Mouse (Mus musculus) brown adipose tissue, adult 24 weeks (tissue): ENCODE measurements around the gene Chchd6. TPM values are rescaled to one million over a fixed set of nuclear protein-coding genes. Genes with fewer than 3 reads are reported as not detected.

Experiments used
- H3K27ac ChIP-seq: fragments of 200-500 bp; replicated peaks from 2 replicates; pipeline ENCODE4 v1.5.1; 2012; ENCODE audit warnings: low read depth, mild to moderate bottlenecking, low read length
- H3K4me1 ChIP-seq: fragments of 200-500 bp; 2 replicates; pipeline ENCODE4 v1.6.1; 2012; ENCODE audit warnings: low read length, mixed read lengths; ENCODE audit not compliant: control insufficient read depth, insufficient read depth, insufficient read length
- H3K4me3 ChIP-seq: fragments of 200-500 bp; 2 replicates; pipeline ENCODE4 v1.5.1; 2012; ENCODE audit warnings: low read depth, mild to moderate bottlenecking, low read length, moderate library complexity; ENCODE audit not compliant: insufficient read depth
- polyA plus RNA-seq: library from polyadenylated mRNA; stranded (reverse); fragments of >200 nt; gene quantifications from 2 replicates; pipeline ENCODE4 v1.2.4, GENCODE M21; 2012; ENCODE audit not compliant: missing spikeins, insufficient read depth, insufficient read length

Chchd6 gene
- polyA plus RNA-seq, 1 experiment, result 79.4 TPM

DNA sequence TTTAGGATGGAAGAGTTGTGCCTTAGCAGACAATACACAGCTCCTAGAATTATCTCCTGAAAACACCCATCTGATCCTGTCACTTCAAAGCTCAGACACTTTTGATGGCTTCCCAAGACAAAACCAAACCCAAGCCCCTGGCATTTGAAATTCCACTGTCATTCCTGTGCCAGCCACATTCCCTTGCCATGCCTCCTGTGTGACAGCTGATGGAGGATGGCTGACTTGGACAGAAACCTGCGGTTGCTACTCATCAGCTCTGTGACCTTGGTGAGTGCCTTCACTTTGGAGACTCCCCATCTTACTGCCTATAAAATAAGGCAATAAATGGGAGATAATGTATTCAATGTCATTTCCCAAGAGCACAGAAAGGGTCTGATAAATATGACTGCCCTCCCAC is 195.9 kb downstream of the Chchd6 start:
- H3K27ac ChIP-seq, result no peak overlapping the region
- no peak overlapping the region for H3K4me3 ChIP-seq
- H3K4me1 ChIP-seq, result peaks cover 5% of the 10 kb centered on the region

DNA sequence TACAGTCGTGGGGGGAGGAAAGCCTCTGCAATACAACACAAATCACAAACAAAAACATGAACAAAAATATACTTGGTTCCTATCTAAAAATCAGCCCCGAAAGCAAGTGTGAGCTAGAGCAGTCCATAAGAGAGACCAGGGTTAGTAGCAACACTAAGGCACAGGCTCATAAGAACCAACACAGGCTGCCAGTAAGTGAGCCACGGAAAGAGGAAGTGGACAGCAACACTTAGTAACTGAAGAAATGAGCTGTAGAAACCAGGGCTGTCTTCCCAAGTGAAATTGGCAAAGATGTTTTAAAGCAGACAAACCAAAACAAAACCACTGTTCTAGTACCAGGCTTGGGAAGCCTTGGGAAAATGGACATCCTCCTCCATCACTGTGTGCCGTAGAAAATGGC is 197.5 kb downstream of the Chchd6 start:
- no peak overlapping the region for H3K27ac ChIP-seq
- H3K4me3 ChIP-seq, result no peak overlapping the region
- no peaks in the 10 kb centered on the region for H3K4me1 ChIP-seq

DNA sequence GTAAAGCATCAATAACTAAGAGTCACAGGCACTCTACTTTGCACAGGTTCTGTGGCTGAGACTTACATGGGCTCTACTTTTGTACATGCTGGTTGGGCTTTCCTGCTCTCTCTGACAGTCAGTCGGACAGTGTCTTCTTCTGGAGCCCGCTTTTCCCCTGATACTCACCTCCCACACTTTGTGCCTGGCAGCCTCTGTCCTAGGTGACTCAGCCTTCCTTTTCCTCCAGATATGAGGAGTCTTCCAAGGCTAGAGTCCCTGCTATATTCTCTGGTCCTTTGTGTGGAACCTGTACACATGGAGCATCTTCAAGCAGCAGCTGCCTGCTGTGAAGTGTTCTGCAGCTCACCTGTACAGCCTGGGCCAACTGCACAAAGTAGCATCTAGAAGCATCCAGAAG is 201.6 kb downstream of the Chchd6 start:
- Histone ChIP-seq H3K4me1 (no peaks in the 10 kb centered on the region), H3K27ac (no peak overlapping the region), H3K4me3 (no peak overlapping the region)

DNA sequence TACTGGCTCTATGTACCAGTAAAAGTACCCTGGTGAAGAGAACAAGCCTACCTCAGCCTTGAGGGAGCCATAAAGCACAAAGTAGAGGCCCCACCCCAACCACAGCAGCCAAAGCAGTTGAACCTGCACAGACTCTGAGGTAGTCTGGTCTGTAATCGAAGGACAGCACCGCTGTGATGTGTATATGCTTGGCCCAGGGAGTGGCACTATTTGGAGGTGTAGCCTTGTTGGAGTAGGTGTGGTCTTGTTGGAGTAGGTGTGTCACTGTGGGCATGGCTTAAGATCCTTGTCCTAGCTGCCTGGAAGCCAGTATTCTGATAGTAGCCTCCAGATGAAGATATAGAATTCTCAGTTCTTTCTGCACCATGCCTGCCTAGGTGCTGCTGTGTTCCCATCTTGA is 203.2 kb downstream of the Chchd6 start:
- Histone ChIP-seq H3K27ac (no peak overlapping the region), H3K4me3 (no peak overlapping the region), H3K4me1 (peaks cover 5% of the 10 kb centered on the region; the same call in 1 of the 2 replicates)

DNA sequence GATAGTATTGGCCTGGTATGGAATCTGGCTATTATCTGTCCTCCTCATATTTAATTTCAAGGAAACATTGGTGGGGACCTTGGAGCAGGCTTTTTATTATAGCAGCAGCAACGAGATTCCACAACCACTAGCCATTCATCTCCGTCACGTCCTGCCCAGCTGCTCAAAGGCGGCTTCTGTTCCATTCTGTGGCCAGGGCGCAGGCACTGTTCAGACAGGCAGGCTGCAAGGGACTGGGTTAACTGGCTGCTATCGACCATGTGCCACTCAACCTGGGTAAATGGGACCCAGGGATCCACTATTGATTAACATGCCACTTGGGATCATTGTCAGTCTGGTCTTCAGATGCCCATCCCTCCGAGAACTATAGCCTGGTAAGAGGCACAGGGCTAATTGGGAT is 205.7 kb downstream of the Chchd6 start:
- Histone ChIP-seq H3K4me3 (no peak overlapping the region), H3K4me1 (peaks cover 5% of the 10 kb centered on the region; the same call in 1 of the 2 replicates), H3K27ac (no peak overlapping the region)

DNA sequence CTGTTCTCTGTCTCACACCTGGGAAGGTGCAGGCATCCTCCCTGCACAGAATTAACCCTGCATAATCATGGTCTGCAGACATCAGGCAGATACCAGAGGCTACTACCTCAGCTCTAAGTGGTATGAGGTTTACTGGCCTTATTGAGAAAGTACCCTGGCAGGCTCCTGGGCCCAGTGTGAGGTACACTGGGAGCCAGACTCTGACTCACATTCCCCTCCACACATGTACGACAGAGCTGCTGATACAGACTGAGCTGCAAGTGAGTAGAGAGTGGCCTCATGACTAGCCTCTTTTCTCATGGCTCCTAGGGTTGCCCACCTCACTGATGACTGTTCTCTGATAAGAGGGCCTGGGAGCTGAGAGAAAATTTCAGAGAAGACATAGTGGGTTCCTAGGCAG is 208.5 kb downstream of the Chchd6 start:
- H3K27ac ChIP-seq, result no peak overlapping the region
- no peak overlapping the region for H3K4me3 ChIP-seq
- peaks cover 5% of the 10 kb centered on the region; the same call in 1 of the 2 replicates for H3K4me1 ChIP-seq

DNA sequence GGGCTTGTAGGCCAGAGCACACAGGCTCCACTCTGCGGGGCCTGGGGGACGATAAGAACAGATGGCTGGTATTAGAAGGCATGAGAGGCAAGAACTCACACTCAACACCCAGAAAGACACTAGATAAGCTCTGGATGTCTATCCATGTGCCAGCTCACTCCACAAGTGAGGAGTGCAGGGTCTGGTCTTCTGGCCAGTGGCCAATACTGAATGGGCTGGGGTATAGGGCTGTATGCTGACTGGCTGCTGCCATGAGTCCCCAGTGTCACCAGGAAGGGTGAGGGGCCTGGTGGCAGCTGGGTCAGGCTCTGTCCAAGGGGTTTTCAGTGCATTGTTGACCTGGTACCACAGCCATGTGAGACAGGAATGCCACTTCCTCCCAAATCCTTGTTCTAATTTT is 210.8 kb downstream of the Chchd6 start:
- Histone ChIP-seq H3K4me1 (peaks cover 5% of the 10 kb centered on the region; the same call in 1 of the 2 replicates), H3K27ac (no peak overlapping the region), H3K4me3 (no peak overlapping the region)

DNA sequence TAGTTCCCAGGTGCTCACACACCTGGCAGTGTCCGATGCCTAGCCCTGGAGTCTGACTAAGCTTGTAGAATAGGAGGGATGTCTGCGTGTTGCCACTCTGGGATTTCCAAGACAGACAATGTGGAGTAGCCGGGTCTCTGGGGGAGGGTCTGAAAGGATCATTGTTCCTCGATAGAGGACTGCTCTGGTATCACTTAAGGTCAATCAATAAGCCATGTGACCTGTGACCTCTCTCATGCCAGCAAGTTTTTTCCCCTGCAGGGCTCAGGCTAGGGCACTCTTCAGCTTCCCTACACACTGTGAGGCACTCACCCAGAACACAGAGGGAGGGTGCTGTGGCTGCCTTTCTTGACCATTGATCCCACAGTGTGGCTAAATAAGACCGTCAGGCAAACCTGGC is 213.6 kb downstream of the Chchd6 start:
- H3K4me3 ChIP-seq, result no peak overlapping the region
- H3K27ac ChIP-seq, result no peak overlapping the region
- no peaks in the 10 kb centered on the region for H3K4me1 ChIP-seq

DNA sequence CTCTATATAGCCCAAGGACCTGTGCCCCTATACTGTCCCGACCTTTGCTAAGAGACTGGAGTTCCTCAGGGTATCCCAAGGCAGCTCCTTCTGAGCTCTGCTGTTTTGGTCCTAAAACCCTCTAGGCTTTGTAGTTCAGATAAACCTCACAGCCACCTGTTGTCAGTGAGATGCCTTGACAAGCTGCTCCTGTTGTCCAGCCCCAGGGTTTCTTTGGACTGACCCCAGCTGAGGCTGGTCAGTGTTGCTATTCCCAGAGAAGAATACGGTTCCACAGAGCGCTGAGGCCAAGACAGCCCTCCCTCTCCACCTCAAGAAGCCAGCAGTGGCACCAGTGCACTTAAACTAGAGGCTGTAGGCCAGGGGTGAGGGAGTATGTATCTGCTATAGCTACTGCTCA is 214.3 kb downstream of the Chchd6 start:
- Histone ChIP-seq H3K4me3 (no peak overlapping the region), H3K4me1 (no peaks in the 10 kb centered on the region), H3K27ac (no peak overlapping the region)

DNA sequence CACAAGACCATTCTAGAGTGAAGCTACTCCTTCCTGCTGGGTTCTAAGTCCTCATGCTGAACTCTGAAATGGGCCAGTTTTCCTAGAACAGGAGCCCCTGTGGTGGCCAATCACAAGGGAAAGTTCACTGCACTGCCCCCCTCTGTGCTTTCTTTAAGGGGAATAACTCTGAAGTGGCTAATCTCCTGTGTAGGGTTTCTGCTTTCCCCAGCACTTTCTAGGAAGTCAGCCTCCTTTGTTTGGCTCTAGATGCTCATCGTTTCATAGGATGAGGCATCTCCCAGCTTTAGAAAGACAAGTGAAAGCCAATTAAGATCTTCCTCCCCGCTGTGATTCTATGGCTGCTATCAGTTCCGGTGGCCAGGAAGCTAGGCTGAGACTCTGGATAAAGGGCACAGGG is 214.7 kb downstream of the Chchd6 start:
- Histone ChIP-seq H3K4me1 (no peaks in the 10 kb centered on the region), H3K4me3 (no peak overlapping the region), H3K27ac (no peak overlapping the region)

DNA sequence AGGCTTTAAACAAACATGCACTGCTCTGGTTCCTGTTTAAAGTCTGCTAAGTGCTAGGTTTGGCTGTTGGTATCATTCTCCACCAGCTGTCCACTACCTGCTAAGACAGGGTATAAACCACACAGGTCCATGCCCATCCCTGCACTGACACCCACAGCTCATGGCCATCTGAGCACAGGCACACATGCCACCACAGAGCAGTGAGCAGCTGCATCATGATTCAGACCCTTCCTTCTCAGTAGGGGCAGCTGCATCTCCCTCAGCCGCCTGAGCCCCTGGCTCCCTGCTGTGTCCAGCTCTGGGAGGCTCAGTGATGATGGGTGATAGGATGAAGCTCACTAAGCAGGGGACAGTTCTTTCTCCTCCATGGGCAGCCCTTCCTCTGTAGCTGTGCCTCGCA is 217.2 kb downstream of the Chchd6 start:
- H3K27ac ChIP-seq, result no peak overlapping the region
- H3K4me1 ChIP-seq, result no peaks in the 10 kb centered on the region
- H3K4me3 ChIP-seq, result no peak overlapping the region

DNA sequence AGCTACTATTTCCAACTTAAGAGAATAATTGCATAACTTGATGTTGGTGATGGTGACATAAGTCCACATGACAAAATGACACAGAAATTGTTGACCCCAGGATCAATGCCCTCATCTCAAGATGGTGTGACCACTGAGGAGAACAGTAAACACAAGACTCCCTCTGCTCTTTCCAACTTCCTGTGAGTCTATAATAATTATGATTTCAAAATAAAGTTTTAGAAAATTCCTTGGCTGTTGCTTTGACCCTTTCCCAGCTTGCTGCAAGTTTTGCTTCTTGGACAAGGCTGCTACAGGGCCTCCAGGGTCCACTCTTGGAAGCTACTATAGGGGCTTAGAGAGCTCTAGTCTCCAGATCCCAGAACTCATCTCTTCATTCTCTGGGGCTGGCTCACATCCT is 226.6 kb downstream of the Chchd6 start:
- peak overlapping the region; percentile 79; the same call in 1 of the 2 replicates for H3K27ac ChIP-seq
- peaks cover 13% of the 10 kb centered on the region for H3K4me1 ChIP-seq

DNA sequence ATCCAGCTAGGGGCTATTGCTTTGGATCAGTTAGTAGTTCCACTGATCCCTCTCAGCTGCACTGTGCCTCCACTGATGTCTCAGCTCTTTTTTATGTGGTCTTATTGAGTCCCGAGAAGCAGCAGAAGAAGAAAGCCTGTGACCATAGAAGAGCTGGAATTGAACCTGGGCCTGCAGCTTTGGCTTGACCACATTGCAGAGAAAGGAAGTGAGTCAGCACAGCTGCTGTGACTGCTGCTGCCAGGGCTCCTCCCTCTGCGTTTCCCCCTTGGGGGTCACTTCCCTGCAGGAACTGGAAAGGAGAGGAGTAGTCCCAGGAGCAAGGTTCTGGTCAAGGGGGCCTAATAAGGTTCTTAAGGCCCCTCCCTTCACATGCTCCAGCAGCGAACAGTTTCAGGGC is 231.1 kb downstream of the Chchd6 start:
- H3K27ac ChIP-seq, result no peak overlapping the region
- no peak overlapping the region for H3K4me3 ChIP-seq
- H3K4me1 ChIP-seq, result peaks cover 15% of the 10 kb centered on the region

More for the DNA sequence above, 226.6 kb downstream of the Chchd6 start:
- no peak overlapping the region for H3K4me3 ChIP-seq

DNA sequence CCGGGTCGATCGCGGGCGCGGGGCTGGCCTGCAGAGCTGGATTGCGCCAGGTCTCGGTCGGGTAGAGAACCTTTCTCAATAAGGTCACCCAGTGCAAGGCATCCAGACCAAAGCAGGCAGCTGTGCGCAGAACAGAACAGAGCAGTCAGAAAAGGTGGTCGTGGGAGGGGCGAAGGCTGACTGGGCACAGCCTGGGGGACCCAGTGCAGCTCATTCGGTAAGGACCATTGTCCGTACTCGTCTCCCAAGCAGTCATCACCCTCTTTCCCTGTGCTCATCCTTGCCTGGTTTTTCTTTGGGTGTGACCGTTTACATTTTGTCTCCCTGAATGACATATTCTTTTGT is 232.4 kb downstream of the Chchd6 start:
- H3K4me1 ChIP-seq, result peaks cover 18% of the 10 kb centered on the region
- peak overlapping the region; percentile 52 for H3K4me3 ChIP-seq
- H3K27ac ChIP-seq, result no peak overlapping the region

DNA sequence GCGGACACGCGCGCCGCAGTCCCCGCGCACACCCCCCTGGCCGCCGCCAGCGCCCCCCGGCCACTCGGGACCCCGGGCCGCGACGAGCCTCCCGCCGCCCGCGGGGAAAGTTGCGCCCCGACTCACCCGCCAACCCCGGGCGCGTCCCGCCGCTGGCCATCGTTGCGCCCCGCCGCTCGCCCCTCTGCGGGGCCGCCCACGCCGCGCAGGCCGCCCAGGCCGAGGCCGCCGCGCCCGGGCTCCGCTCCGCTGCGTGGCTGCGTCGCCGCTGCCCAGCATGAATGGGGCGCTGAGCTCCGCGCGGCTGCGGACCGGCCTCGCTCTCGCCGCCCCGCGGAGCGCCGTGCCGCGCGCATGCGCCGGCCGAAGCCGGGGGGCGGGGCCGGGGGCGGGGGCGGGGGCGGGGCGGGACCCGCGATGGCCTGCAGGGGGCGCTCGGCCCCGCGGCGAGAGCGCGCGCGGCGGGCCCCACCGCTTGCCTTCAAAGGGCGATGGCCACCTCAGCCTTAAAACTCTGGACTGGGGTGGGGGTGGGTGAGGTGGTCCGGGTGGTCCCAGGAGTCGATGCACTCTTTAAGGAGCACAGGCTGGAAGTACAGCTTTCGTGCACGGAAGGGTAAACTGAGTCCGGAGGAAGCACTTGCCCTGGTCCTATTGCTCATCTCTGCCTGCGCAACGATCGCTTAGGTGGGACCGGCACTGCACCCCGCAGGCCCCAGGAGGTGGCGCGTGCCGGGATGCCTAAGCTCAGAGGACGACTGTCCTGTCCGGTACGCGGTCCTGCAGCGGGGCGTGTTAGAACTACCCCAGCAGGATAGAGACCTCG is 233.0 kb downstream of the Chchd6 start, which contains the start of gene Plxna1:
Plxna1 (minus strand) TSS at position 340 of the 826 bp plus-strand sequence.
- Histone ChIP-seq H3K4me1 (peaks cover 18% of the 10 kb centered on the region), H3K27ac (peak within 1 kb of the TSS; percentile 59), H3K4me3 (peak within 1 kb of the TSS; percentile 98)
